Mouse (Mus musculus) heart, embryonic 11.5 days (tissue): ENCODE measurements at regions not wholly inside any gene's neighbourhood (a gene's known extent, or its start where the extent isn't known, plus 50 kb on each side); places are given as distances from the start of the nearest gene placed in this dataset.

Experiments used
- ATAC-seq: fragments of 200-750 bp; cut with Nextera tagmentation; replicated peaks from 2 replicates; pipeline ENCODE4 v1.8.0; 2017; ENCODE audit warnings: moderate library complexity; ENCODE audit not compliant: insufficient number of reproducible peaks, low FRiP score, low TSS enrichment
- H3K27ac ChIP-seq: fragments of 300-500 bp; sonication (generic); 2 replicates; pipeline ENCODE4 v1.5.1; 2014; ENCODE audit warnings: mild to moderate bottlenecking, low read depth, low read length
- H3K27me3 ChIP-seq: fragments of 300-500 bp; sonication (generic); 2 replicates; pipeline ENCODE4 v1.6.1; 2014; ENCODE audit warnings: mild to moderate bottlenecking, low read length, mixed read lengths; ENCODE audit not compliant: control insufficient read depth, insufficient read depth
- H3K36me3 ChIP-seq: fragments of 300-500 bp; sonication (generic); 2 replicates; pipeline ENCODE4 v1.6.1; 2014; ENCODE audit warnings: mild to moderate bottlenecking, low read length, moderate library complexity, mixed read lengths; ENCODE audit not compliant: control insufficient read depth, insufficient read depth
- H3K4me1 ChIP-seq: fragments of 300-500 bp; sonication (generic); 2 replicates; pipeline ENCODE4 v1.6.1; 2014; ENCODE audit warnings: low read length; ENCODE audit not compliant: control insufficient read depth, insufficient read depth
- H3K4me2 ChIP-seq: fragments of 300-500 bp; sonication (generic); 2 replicates; pipeline ENCODE4 v1.6.1; 2014; ENCODE audit warnings: mild to moderate bottlenecking, moderate library complexity
- H3K4me3 ChIP-seq: fragments of 300-500 bp; sonication (generic); 2 replicates; pipeline ENCODE4 v1.5.1; 2014; ENCODE audit warnings: low read depth, low read length
- H3K9ac ChIP-seq: fragments of 300-500 bp; sonication (generic); 2 replicates; pipeline ENCODE4 v1.6.1; 2014; ENCODE audit warnings: mild to moderate bottlenecking, low read depth, low read length, moderate library complexity
- H3K9me3 ChIP-seq: fragments of 300-500 bp; sonication (generic); replicated peaks from 2 replicates; pipeline ENCODE4 v1.6.1; 2016; ENCODE audit warnings: low read length; ENCODE audit not compliant: control insufficient read depth
- WGBS: fragments of 180-500 bp; shearing (Covaris S2); extraction: QIAGEN DNeasy Blood & Tissue Kit; methylation state at CpG from one replicate; pipeline ENCODE4 v1.1.7; 2014; ENCODE audit not compliant: insufficient replicate concordance; 5-methylcytosine and 5-hydroxymethylcytosine counted together

GRCm38 (mm10) chr7:136220245-136221167 is 504.3 kb upstream of the Mki67 start:
- Histone ChIP-seq H3K27ac (no peak overlapping the region), H3K4me3 (no peak overlapping the region), H3K9ac (no peak overlapping the region), H3K4me2 (no peak overlapping the region), H3K9me3 (no peaks in the 10 kb centered on the region), H3K4me1 (no peaks in the 10 kb centered on the region), H3K27me3 (0 out of 2 replicates have a peak, but pooled peaks cover 2% of the 10 kb centered on the region), H3K36me3 (no peaks in the 10 kb centered on the region)
- ATAC-seq, result no peak
- 67% methylated on average over 5 of the region's 5 CpGs for WGBS

- 81% methylated on average over 7 of the region's 7 CpGs for WGBS
- H3K4me1 ChIP-seq, result no peaks in the 10 kb centered on the region
- H3K4me3 ChIP-seq, result no peak overlapping the region
- 0 out of 2 replicates have a peak, but pooled peaks cover 2% of the 10 kb centered on the region for H3K27me3 ChIP-seq
- ATAC-seq, result no peak
- H3K27ac ChIP-seq, result no peak overlapping the region
- H3K9me3 ChIP-seq, result no peaks in the 10 kb centered on the region
- H3K9ac ChIP-seq, result no peak overlapping the region
- no peak overlapping the region for H3K4me2 ChIP-seq
- H3K36me3 ChIP-seq, result no peaks in the 10 kb centered on the region
Observed at GRCm38 (mm10) chr7:136221620-136222019, 505.5 kb upstream of the Mki67 start.

DNA sequence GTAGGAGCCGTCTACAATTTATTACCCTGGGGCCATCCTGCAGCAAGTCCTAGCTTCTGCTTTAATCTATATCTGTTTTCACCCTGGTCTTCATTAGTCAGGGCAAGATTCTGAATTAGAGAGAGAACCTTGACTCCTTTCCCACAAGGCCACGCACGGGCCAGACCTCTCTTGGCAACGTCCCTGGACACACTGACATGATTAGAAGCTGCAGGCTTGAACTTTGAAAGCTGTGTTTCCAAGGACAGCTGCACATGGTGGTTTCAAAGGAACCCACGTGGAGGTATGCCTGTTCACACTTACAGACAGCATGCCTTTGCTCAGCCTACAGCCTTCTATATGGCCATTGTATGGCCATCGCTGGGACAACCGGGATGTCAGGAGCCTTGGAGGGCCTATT is 509.9 kb upstream of the Mki67 start:
- Histone ChIP-seq H3K9me3 (no peaks in the 10 kb centered on the region), H3K4me1 (no peaks in the 10 kb centered on the region), H3K4me2 (no peak overlapping the region), H3K27me3 (no peaks in the 10 kb centered on the region), H3K27ac (no peak overlapping the region), H3K4me3 (no peak overlapping the region), H3K36me3 (no peaks in the 10 kb centered on the region), H3K9ac (no peak overlapping the region)
- ATAC-seq, result no peak
- WGBS, result 78% methylated on average over 7 of the region's 7 CpGs

DNA sequence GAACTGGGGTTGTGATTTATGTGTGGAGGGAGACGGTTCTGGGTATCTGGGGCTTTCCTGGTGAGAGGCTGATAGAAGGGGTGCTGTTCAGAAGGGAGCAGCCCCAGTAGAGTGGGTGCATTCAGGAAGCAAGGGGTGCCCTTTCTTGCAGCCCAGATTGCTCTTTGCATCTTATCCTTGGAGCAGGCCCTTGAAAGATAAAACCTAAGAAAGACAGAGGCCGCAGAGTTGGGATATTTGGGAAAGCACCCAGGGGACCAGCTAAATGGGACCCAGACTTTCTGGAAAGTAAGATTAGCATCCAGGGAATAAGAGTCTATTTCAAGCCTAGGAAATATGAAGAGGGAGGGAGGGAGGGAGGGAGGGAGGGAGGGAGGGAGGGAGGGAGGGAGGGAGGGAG is 512.2 kb upstream of the Mki67 start:
- Histone ChIP-seq H3K4me1 (no peaks in the 10 kb centered on the region), H3K9ac (no peak overlapping the region), H3K4me3 (no peak overlapping the region), H3K36me3 (no peaks in the 10 kb centered on the region), H3K4me2 (no peak overlapping the region), H3K27ac (no peak overlapping the region), H3K9me3 (no peaks in the 10 kb centered on the region), H3K27me3 (no peaks in the 10 kb centered on the region)
- WGBS, result 68% methylated on average over 2 of the region's 2 CpGs
- ATAC-seq, result no peak

DNA sequence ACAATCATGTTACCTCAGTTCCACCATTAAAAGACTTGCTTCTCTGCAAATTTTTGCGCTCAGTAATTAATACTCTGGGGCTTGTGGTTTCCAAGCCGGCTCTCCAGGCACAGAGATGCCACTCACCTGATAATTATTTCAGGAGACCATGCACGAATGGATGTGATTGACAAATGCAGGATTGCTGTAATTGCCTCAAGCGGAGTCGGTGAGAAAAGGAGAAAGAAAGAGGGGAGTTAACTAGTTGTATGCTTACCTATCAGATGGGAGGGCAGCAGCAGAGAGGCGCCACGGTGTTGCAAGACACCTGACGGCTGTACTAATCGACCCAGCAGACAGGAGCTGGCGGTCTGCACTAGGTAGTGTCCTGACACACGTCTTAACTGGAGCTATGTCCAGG is 513.4 kb upstream of the Mki67 start:
- no peaks in the 10 kb centered on the region for H3K27me3 ChIP-seq
- no peaks in the 10 kb centered on the region for H3K36me3 ChIP-seq
- H3K27ac ChIP-seq, result no peak overlapping the region
- ATAC-seq, result no peak
- H3K9me3 ChIP-seq, result no peaks in the 10 kb centered on the region
- no peaks in the 10 kb centered on the region for H3K4me1 ChIP-seq
- H3K4me2 ChIP-seq, result no peak overlapping the region
- H3K4me3 ChIP-seq, result no peak overlapping the region
- no peak overlapping the region for H3K9ac ChIP-seq
- WGBS, result 65% methylated on average over 11 of the region's 11 CpGs

GRCm38 (mm10) chr7:136232177-136232576 is 516.0 kb upstream of the Mki67 start:
- Histone ChIP-seq H3K27ac (no peak overlapping the region), H3K27me3 (no peaks in the 10 kb centered on the region), H3K9ac (no peak overlapping the region), H3K36me3 (no peaks in the 10 kb centered on the region), H3K4me3 (no peak overlapping the region), H3K4me1 (no peaks in the 10 kb centered on the region), H3K4me2 (no peak overlapping the region), H3K9me3 (no peaks in the 10 kb centered on the region)
- no peak for ATAC-seq
- 61% methylated on average over 4 of the region's 4 CpGs for WGBS

DNA sequence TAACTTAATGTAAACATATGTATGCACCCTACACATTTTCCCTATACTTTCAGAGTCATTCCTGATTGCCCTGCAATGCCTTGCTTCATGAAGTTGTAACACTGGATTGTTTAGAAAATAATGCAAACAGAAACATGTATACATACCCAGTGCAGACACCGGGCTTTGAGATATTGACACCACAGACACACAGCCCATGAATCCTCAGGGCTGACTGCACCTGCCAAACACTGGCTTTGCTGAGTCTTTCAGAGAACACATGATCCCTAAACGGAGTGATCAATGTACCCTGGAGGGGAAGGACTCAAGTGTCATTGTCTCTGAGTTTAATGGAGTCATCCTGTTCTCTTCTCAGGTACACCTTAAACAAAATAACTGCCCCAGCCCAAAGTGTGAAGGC is 519.4 kb upstream of the Mki67 start:
- WGBS, result 71% methylated on average over 2 of the region's 2 CpGs
- Histone ChIP-seq H3K4me1 (no peaks in the 10 kb centered on the region), H3K9me3 (no peaks in the 10 kb centered on the region), H3K27ac (no peak overlapping the region), H3K27me3 (no peaks in the 10 kb centered on the region), H3K36me3 (no peaks in the 10 kb centered on the region), H3K4me2 (no peak overlapping the region), H3K4me3 (no peak overlapping the region), H3K9ac (no peak overlapping the region)
- no peak for ATAC-seq

- no peaks in the 10 kb centered on the region for H3K27me3 ChIP-seq
- no peak overlapping the region for H3K4me2 ChIP-seq
- no peak overlapping the region for H3K4me3 ChIP-seq
- WGBS, result 80% methylated on average over 10 of the region's 10 CpGs
- H3K36me3 ChIP-seq, result no peaks in the 10 kb centered on the region
- no peak overlapping the region for H3K27ac ChIP-seq
- no peak overlapping the region for H3K9ac ChIP-seq
- no peaks in the 10 kb centered on the region for H3K9me3 ChIP-seq
- H3K4me1 ChIP-seq, result no peaks in the 10 kb centered on the region
- no peak for ATAC-seq
Observed at GRCm38 (mm10) chr7:136236391-136236790, 520.2 kb upstream of the Mki67 start.

- no peak overlapping the region for H3K4me2 ChIP-seq
- no peak overlapping the region for H3K9ac ChIP-seq
- H3K36me3 ChIP-seq, result no peaks in the 10 kb centered on the region
- H3K4me1 ChIP-seq, result no peaks in the 10 kb centered on the region
- no peak for ATAC-seq
- 54% methylated on average over 6 of the region's 6 CpGs for WGBS
- H3K9me3 ChIP-seq, result no peaks in the 10 kb centered on the region
- 0 out of 2 replicates have a peak, but pooled peaks cover 3% of the 10 kb centered on the region for H3K27me3 ChIP-seq
- H3K27ac ChIP-seq, result no peak overlapping the region
- H3K4me3 ChIP-seq, result no peak overlapping the region
Observed at GRCm38 (mm10) chr7:136265691-136266090, 549.5 kb upstream of the Mki67 start.
